Mouse (Mus musculus): ENCODE results near the gene Arid4a.
"Not testable (repeated sequence)": the region's sequence is repeated elsewhere in the genome, so short reads cannot be mapped to it uniquely, and the experiment has no call there.

The Arid4a gene

GRCm38 (mm10) chr12:71048117-71048516 is 32.3 kb downstream of the Arid4a start:
- in situ Hi-C loops (cut with MboI; ENCODE audit: low pct_unique_long_range_greater_than_20kb in 1 of 2, low sequenced_read_pairs in 2 of 2, unreplicated experiment in 1 of 2), result no loop called here

DNA sequence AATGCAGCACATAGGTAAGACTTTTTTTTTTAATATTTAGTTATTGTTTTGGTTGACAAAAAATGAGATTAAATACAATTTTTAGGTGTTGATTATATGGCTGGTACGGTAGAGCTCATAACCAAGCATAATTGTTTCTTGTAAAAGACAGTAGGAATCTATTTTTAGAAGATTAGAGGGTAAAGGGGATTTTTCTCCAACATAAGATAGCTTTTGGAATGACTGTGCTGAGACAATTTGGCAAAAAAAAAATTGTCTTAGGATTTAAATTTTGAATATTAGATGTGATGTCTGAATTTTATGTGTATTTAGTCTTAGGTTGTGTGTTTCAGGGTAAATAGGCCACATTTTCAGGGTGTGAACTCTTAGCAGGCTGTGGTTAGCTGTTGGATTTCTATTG is 32.8 kb downstream of the Arid4a start:
- in situ Hi-C loops (cut with MboI; ENCODE audit: low pct_unique_long_range_greater_than_20kb in 1 of 2, low sequenced_read_pairs in 2 of 2, unreplicated experiment in 1 of 2), result no loop called here

GRCm38 (mm10) chr12:71049596-71050265 is 33.9 kb downstream of the Arid4a start:
- in situ Hi-C loops (cut with MboI; ENCODE audit: low pct_unique_long_range_greater_than_20kb in 1 of 2, low sequenced_read_pairs in 2 of 2, unreplicated experiment in 1 of 2), result no loop called here

GRCm38 (mm10) chr12:71051079-71051478 is 35.3 kb downstream of the Arid4a start:
- in situ Hi-C loops (cut with MboI; ENCODE audit: low pct_unique_long_range_greater_than_20kb in 1 of 2, low sequenced_read_pairs in 2 of 2, unreplicated experiment in 1 of 2), result no loop called here

GRCm38 (mm10) chr12:71052341-71052995 is 36.7 kb downstream of the Arid4a start:
- in situ Hi-C loops (cut with MboI; ENCODE audit: low pct_unique_long_range_greater_than_20kb in 1 of 2, low sequenced_read_pairs in 2 of 2, unreplicated experiment in 1 of 2), result no loop called here

DNA sequence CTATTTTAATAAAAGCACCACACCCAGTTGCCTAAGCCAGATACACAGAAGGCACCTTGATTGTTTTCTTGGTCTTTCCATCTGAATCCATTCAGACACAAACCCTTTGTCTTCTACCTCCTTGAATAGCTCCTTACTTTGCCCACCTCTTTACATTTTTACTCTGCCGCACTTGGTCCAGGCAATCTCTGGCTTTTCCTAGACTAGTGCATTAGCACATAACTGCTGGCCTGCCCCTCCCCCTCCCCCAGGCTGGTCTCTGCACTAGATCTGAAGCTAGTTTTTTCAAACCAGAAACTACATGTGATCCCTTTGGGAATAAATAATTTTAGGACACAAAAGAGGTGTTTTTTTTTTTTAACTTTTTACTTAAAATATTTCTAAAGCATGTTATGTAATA is 37.2 kb downstream of the Arid4a start:
- in situ Hi-C loops (cut with MboI; ENCODE audit: low pct_unique_long_range_greater_than_20kb in 1 of 2, low sequenced_read_pairs in 2 of 2, unreplicated experiment in 1 of 2), result no loop called here

DNA sequence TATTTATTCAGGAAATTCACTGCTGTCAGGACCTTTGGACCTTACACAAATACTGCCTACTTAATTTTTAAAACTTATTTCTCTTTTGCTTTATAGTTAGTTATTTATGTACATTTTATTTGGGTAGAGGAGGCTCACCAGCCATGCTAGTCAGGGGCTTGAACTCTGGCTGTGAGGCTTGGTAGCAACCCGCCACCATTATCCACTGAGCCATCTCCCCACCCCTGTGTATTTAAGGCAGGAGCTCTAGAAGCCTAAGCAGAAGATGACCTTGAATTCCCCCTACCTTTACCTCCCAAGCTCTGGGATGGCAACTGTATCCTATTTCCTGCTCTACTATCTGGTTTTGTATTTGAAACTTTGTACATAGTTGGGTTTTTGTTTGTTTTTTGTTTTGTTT is 37.7 kb downstream of the Arid4a start:
- in situ Hi-C loops (cut with MboI; ENCODE audit: low pct_unique_long_range_greater_than_20kb in 1 of 2, low sequenced_read_pairs in 2 of 2, unreplicated experiment in 1 of 2), result no loop called here

GRCm38 (mm10) chr12:71055537-71055936 is 39.7 kb downstream of the Arid4a start:
- in situ Hi-C loops (cut with MboI; ENCODE audit: low pct_unique_long_range_greater_than_20kb in 1 of 2, low sequenced_read_pairs in 2 of 2, unreplicated experiment in 1 of 2), result no loop called here

DNA sequence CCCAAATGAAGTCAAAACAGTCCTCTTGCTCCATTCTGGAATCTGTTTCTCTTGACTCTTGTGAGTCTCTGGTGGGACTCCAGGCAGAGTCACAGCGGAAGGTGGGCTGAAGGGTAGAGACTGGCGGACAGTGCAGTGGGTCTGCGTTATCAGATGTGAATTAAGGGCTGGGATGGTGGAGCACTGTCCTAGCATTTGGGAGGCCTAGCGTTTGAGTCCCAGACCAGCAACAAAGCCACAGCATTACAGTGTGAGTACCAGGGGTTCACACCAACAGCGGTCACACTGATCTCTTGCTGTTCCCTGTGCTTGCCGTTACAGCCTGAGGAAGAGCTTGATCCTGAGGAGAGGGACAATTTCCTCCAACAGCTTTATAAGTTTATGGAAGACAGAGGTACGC is 44.0 kb downstream of the Arid4a start:
- in situ Hi-C loops (cut with MboI; ENCODE audit: low pct_unique_long_range_greater_than_20kb in 1 of 2, low sequenced_read_pairs in 2 of 2, unreplicated experiment in 1 of 2), result no loop called here

DNA sequence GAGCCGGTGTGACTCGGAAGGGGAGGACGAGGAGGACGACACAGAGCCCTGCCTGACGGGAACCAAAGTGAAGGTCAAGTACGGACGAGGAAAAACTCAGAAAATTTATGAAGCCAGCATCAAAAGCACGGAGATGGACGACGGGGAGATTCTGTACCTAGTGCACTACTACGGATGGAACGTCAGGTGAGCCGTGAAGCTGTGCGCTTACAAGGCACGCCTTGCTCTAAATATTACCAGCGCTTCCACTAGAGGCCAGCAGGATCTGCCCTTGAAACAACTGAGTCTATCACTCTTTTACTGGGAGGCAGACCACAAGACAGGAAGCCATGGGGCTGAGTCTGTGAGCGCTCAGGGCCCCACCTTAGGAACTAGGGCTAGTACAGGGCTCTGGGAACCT is 54.1 kb downstream of the Arid4a start:
- in situ Hi-C loops (cut with MboI; ENCODE audit: low pct_unique_long_range_greater_than_20kb in 1 of 2, low sequenced_read_pairs in 2 of 2, unreplicated experiment in 1 of 2), result no loop called here

DNA sequence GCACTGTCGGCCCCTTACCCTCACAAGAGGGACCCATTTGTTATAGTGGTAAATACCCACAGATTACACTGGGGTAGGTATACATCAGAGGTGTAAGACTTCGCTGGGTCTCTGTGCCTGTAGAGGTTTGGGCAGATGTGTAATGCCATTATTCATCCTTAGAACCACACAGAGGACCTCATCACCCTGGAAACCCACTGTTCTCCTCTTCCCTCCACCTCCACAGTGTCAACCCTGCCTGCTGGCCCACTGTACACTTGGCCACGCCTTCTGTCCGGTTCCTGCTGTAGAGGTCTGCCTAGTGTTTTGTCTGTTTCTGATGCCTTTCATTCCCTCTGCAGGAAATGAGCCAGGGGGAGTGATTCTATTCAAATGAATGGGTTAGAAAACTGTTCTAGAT is 56.3 kb downstream of the Arid4a start:
- in situ Hi-C loops (cut with MboI; ENCODE audit: low pct_unique_long_range_greater_than_20kb in 1 of 2, low sequenced_read_pairs in 2 of 2, unreplicated experiment in 1 of 2), result no loop called here

DNA sequence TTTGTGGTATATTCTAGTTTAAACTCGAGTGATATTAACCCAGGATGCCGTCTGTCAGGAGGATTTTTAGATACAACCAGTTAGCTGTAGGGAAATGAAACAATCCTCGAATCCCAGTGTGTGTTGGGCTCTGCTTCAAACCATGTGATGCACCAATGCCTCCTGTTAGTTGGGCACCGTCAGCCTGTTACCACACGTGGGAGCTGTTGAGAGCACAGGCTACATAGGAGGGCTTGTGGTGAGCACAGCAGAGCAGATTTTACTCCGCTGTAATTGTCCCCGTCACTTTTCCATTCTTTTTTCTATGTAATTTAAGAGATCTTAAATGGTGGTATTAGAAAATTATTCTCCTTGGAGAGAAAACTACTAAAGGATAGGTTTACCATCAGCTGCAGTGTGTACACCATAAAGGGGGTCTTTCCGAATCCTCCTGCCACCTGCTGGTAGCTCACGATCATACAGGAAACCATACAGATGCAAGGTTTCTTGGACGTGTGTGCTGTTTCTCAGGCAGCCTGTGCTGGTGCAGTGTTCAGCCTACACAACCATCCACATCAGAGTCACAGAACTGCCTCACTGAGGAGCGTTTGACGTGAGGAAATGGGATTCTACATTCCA is 57.4 kb downstream of the Arid4a start:
- in situ Hi-C loops (cut with MboI; ENCODE audit: low pct_unique_long_range_greater_than_20kb in 1 of 2, low sequenced_read_pairs in 2 of 2, unreplicated experiment in 1 of 2), result no loop called here

GRCm38 (mm10) chr12:71086331-71086730 is 70.5 kb downstream of the Arid4a start:
- in situ Hi-C loops (cut with MboI; ENCODE audit: low pct_unique_long_range_greater_than_20kb in 1 of 2, low sequenced_read_pairs in 2 of 2, unreplicated experiment in 1 of 2), result no loop called here

DNA sequence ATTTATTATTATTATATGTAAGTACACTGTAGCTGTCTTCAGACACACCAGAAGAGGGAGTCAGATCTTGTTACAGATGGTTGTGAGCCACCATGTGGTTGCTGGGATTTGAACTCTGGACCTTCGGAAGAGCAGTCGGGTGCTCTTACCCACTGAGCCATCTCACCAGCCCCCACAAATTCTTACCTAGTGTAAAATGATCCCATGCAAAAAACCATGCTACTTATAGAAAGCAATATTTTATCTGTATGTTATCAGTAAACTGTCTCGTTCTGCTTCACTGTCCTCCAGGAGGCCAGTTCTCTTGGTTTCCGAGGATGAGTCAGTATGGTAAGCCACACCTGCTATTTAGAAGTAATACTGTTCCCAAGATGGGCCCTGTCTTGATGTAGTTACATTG is 88.5 kb downstream of the Arid4a start:
- in situ Hi-C loops (cut with MboI; ENCODE audit: low pct_unique_long_range_greater_than_20kb in 1 of 2, low sequenced_read_pairs in 2 of 2, unreplicated experiment in 1 of 2), result not testable (repeated sequence)

GRCm38 (mm10) chr12:71107216-71107771 is 91.5 kb downstream of the Arid4a start:
- in situ Hi-C loops (cut with MboI; ENCODE audit: low pct_unique_long_range_greater_than_20kb in 1 of 2, low sequenced_read_pairs in 2 of 2, unreplicated experiment in 1 of 2), result no loop called here

DNA sequence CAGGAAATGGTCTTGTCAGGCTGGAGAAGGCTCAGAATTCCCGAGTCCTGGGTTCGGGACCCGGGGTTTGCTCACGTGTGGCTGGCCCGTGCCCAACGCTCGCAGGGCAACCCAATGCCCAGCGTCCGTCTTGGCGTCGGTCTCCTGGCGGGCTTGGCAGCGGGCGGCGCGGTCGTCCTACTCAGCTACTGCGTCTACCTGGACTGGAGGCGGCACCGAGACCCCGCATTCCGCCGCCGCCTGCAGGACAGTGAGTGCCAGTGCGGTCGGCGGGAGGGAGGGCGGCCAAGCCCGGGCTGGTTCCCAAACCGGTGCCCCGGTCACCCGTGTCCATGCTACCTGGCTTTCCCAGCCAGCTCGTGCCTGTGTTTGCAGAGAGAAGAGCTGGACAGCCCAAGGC is 95.5 kb downstream of the Arid4a start, which contains the start of gene Tomm20l:
Tomm20l (plus strand) TSS at position 98 of the 400 bp plus-strand sequence.
- in situ Hi-C loops (cut with MboI; ENCODE audit: low pct_unique_long_range_greater_than_20kb in 1 of 2, low sequenced_read_pairs in 2 of 2, unreplicated experiment in 1 of 2), result no loop called here

DNA sequence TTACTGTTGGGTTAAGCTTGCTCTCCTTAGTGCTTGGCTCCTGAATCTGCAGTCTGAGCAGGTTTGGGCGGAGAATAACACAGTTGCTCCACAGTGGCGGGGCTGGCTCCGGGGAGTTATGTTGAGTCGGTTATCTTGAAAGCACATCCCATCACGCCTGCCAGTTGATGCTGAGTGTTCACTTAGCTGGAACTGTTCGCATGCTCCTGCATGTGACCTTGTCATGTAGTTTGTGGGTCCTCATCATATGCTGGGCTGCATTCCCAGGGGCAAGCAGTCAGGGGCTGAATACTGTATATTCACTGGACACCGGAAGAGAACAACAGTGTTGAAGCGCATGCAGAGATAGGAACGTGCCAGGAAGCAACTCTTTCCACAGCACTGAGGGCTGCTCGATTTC is 97.3 kb downstream of the Arid4a start:
- in situ Hi-C loops (cut with MboI; ENCODE audit: low pct_unique_long_range_greater_than_20kb in 1 of 2, low sequenced_read_pairs in 2 of 2, unreplicated experiment in 1 of 2), result no loop called here

DNA sequence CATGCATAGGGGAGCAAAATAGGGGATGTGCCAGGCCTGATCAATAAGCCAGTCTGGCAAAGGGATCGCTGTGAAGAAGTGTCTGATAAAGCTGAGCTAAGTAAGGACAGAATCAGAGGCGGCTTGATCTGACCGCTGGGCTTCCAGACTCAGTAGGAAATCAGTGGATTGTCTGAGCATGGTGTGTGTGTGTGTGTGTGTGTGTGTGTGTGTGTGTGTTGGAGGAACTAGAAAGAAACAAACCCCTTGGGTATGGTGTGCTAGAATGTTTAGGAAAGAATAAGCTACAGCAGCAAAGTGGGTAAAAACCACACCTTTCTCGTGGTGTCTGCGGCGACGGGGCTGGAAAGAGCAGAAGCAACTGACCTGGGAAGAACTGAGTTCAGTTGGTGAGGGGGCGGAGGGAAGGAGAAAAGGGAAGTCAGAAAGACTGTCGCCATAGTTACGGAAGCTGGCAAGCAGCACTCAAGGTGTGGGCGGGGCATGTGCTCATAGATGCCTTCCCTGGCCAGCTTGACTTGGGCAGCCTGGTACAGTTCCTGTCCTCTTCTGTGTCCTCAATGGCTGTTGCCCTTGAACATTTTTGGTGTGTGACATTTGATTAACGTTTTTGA is 98.0 kb downstream of the Arid4a start:
- in situ Hi-C loops (cut with MboI; ENCODE audit: low pct_unique_long_range_greater_than_20kb in 1 of 2, low sequenced_read_pairs in 2 of 2, unreplicated experiment in 1 of 2), result no loop called here

- in situ Hi-C loops (cut with MboI; ENCODE audit: low pct_unique_long_range_greater_than_20kb in 1 of 2, low sequenced_read_pairs in 2 of 2, unreplicated experiment in 1 of 2), result no loop called here
Observed at GRCm38 (mm10) chr12:71116411-71116810, 100.6 kb downstream of the Arid4a start.
